Mouse (Mus musculus) left cerebral cortex, postnatal 36 days (tissue): ENCODE results near the gene Smim5. TPM values are rescaled to one million over a fixed set of nuclear protein-coding genes. Genes with fewer than 3 reads are reported as not detected.

ENCODE experiments used
- DNase-seq, 2 experiments: peaks; one replicate each; pipeline ENCODE4 v3.0.0; 2021 to 2022; ENCODE audit warnings: low spot score in 2 of 2, mixed read lengths in 1 of 2
- intact Hi-C: fragments of 180-260 bp; cut with DNase I; formaldehyde crosslinking; loops from one replicate; pipeline ENCODE4 v1.15.1; 2025
- total RNA-seq, 2 experiments: library from RNA; stranded (reverse); gene quantifications; 2 replicates each; pipeline ENCODE4 v1.2.3; 2021

Gene Smim5
- total RNA-seq, 2 experiments from 2014 or later: not detected

- no peak for DNase-seq
- intact Hi-C loops: no loop called here
Observed at GRCm38 (mm10) chr11:115893071-115893470, 6.7 kb upstream of the Smim5 start.

GRCm38 (mm10) chr11:115894755-115895520 lies 4.8 kb upstream of the Smim5 start:
- DNase-seq: no peak
- intact Hi-C loops: no loop called here

GRCm38 (mm10) chr11:115898446-115898845 lies 1.3 kb upstream of the Smim5 start:
- no peak for DNase-seq
- intact Hi-C loops: no loop called here

GRCm38 (mm10) chr11:115898886-115899285 lies 880 bp upstream of the Smim5 start:
- DNase-seq: peak; percentile 15
- intact Hi-C loops: no loop called here

- no peak for DNase-seq
- intact Hi-C loops: no loop called here
Observed at GRCm38 (mm10) chr11:115900561-115901337, 983 bp downstream of the Smim5 start.

GRCm38 (mm10) chr11:115901338-115902161 lies 1.8 kb downstream of the Smim5 start:
- DNase-seq: no peak
- intact Hi-C loops: no loop called here

- intact Hi-C loops: no loop called here
- no peak for DNase-seq
Observed at GRCm38 (mm10) chr11:115902177-115902576, 2.4 kb downstream of the Smim5 start.

- DNase-seq: no peak
- intact Hi-C loops: no loop called here
Observed at GRCm38 (mm10) chr11:115902831-115903230, 3.1 kb downstream of the Smim5 start.

GRCm38 (mm10) chr11:115903384-115904230 lies 3.8 kb downstream of the Smim5 start:
- DNase-seq: no peak
- intact Hi-C loops: no loop called here

- no peak for DNase-seq
- intact Hi-C loops: no loop called here
Observed at GRCm38 (mm10) chr11:115904231-115904955, 4.6 kb downstream of the Smim5 start.

GRCm38 (mm10) chr11:115904956-115905790 lies 5.4 kb downstream of the Smim5 start:
- intact Hi-C loops: no loop called here
- DNase-seq: peak; percentile 21 to 36

- no peak for DNase-seq
- intact Hi-C loops: no loop called here
Observed at GRCm38 (mm10) chr11:115906116-115906515, 6.3 kb downstream of the Smim5 start.

- intact Hi-C loops: no loop called here
Observed at GRCm38 (mm10) chr11:115906521-115906920, 6.8 kb downstream of the Smim5 start.

GRCm38 (mm10) chr11:115911134-115911561 lies 11.4 kb downstream of the Smim5 start:
- DNase-seq: no peak
- intact Hi-C loops: loop anchor here (10.0 kb wide), 1 partner anchor 176 kb away; no protein-coding TSS in a partner anchor

More at GRCm38 (mm10) chr11:115906521-115906920, 6.8 kb downstream of the Smim5 start:
- no peak for DNase-seq

GRCm38 (mm10) chr11:115911632-115912376 lies 12.0 kb downstream of the Smim5 start, which contains the start of gene Smim6:
Gene Smim6, plus strand, starts transcription at chr11:115912017.
- intact Hi-C loops: loop anchor here (10.0 kb wide), 1 partner anchor 177 kb away; no protein-coding TSS in a partner anchor
- no peak for DNase-seq

- no peak for DNase-seq
- intact Hi-C loops: loop anchor here (10.0 kb wide), 1 partner anchor 182 kb away; no protein-coding TSS in a partner anchor
Observed at GRCm38 (mm10) chr11:115916579-115916978, 16.8 kb downstream of the Smim5 start.

GRCm38 (mm10) chr11:115918637-115919036 lies 18.9 kb downstream of the Smim5 start:
- intact Hi-C loops: loop anchor here (10.0 kb wide), 1 partner anchor 184 kb away; no protein-coding TSS in a partner anchor

More at GRCm38 (mm10) chr11:115918637-115919036, 18.9 kb downstream of the Smim5 start:
- no peak for DNase-seq
